Mouse (Mus musculus) liver, embryonic 11.5 days (tissue): ENCODE results near the gene Mccc1. TPM values are rescaled to one million over a fixed set of nuclear protein-coding genes. Genes with fewer than 3 reads are reported as not detected.

ENCODE experiments used
- ATAC-seq: fragments of 200-750 bp; cut with Nextera tagmentation; replicated peaks from 2 replicates; pipeline ENCODE4 v1.8.0; 2017; ENCODE audit warnings: moderate number of reproducible peaks, mild to moderate bottlenecking, moderate TSS enrichment, moderate library complexity; ENCODE audit not compliant: low FRiP score
- DNase-seq: peaks from one replicate; pipeline ENCODE4 v3.0.0-alpha.2; 2017; ENCODE audit warnings: low spot score
- H3K27ac ChIP-seq: fragments of 300-500 bp; sonication (generic); 2 replicates; pipeline ENCODE4 v1.5.1; 2014; ENCODE audit warnings: mild to moderate bottlenecking, low read depth, low read length, control low read depth
- H3K27me3 ChIP-seq: fragments of 300-500 bp; sonication (generic); replicated peaks from 2 replicates; pipeline ENCODE4 v1.6.1; 2014; ENCODE audit warnings: low read length, mixed read lengths; ENCODE audit not compliant: control insufficient read depth, insufficient read depth
- H3K36me3 ChIP-seq: fragments of 300-500 bp; sonication (generic); 2 replicates; pipeline ENCODE4 v1.6.1; 2014; ENCODE audit warnings: mild to moderate bottlenecking, low read length, moderate library complexity, mixed read lengths; ENCODE audit not compliant: control insufficient read depth, insufficient read depth
- H3K4me1 ChIP-seq: fragments of 300-500 bp; sonication (generic); replicated peaks from 2 replicates; pipeline ENCODE4 v1.6.1; 2014; ENCODE audit warnings: low read length, mixed read lengths; ENCODE audit not compliant: control insufficient read depth, insufficient read depth
- H3K4me2 ChIP-seq: fragments of 300-500 bp; sonication (generic); 2 replicates; pipeline ENCODE4 v1.6.1; 2014; ENCODE audit warnings: mild to moderate bottlenecking, control low read depth, moderate library complexity
- H3K4me3 ChIP-seq: fragments of 300-500 bp; sonication (generic); 2 replicates; pipeline ENCODE4 v1.5.1; 2014; ENCODE audit warnings: low read depth, low read length, control low read depth
- H3K9ac ChIP-seq: fragments of 300-500 bp; sonication (generic); 2 replicates; pipeline ENCODE4 v1.6.1; 2014; ENCODE audit warnings: low read depth, low read length, control low read depth
- H3K9me3 ChIP-seq: fragments of 300-500 bp; sonication (generic); 2 replicates; pipeline ENCODE4 v1.6.1; 2016; ENCODE audit warnings: low read length, inconsistent platforms, mixed read lengths; ENCODE audit not compliant: control insufficient read depth
- whole genome bisulfite sequencing: fragments of 180-500 bp; shearing (Covaris S2); extraction: QIAGEN DNeasy Blood & Tissue Kit; methylation state at CpG from one replicate; pipeline ENCODE4 v1.1.7; 2014; 5-methylcytosine and 5-hydroxymethylcytosine counted together
- polyA plus RNA-seq: library from polyadenylated mRNA; unstranded; fragments of >200 nt; fragmentation: Nextera tagmentation; extraction: Ambion mirVana; gene quantifications from 2 replicates; pipeline ENCODE4 v1.2.1, GENCODE M21; 2014

The Mccc1 gene
- polyA plus RNA-seq, 1 experiment from 2014 or later, result 28.3 TPM

DNA sequence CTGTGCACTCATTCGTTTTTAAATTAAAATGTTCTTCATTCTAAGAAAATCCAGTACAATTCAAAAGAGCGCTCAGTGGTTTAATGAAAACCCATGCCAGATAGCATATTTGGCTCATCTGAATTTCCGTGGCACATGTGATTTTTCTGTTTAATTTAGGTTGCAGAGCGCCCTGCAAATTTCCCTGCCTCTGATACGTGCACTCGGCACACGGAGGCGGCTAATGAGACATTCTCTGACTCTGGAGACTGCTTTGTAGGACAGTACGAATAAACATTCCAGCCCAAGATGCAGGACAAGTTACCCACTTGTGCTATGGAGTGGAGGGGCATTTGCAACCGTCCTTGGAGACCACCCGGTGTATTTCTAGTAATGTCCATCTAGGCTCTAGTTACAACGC lies 29.3 kb downstream of the Mccc1 start:
- Histone ChIP-seq H3K27me3 (no peaks in the 10 kb centered on the region), H3K9ac (no peak overlapping the region), H3K27ac (no peak overlapping the region), H3K4me2 (no peak overlapping the region), H3K4me3 (no peak overlapping the region), H3K9me3 (no peaks in the 10 kb centered on the region), H3K36me3 (0 out of 2 replicates have a peak, but pooled peaks cover 3% of the 10 kb centered on the region), H3K4me1 (no peaks in the 10 kb centered on the region)
- 87% methylated on average over 12 of the region's 12 CpGs for WGBS
- DNase-seq (no peak), ATAC-seq (no peak)

DNA sequence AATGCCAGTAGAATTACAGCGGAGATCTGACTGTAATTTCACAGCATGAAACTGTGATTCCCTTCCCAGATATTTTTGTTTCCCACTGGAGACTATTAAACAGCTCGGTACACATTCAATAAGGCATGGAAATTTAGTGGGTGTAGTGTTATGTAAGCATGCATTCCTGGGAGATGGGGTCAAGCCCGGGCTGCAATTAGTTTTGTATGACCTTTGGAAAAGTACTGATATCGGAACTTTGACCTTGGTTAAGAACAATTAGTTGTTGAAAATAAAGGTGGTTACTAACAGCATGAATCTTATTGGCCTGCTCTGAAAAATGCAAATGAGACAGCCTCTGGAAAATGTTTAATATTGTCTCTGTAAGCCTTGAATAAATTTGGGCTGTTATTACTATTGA lies 30.0 kb downstream of the Mccc1 start:
- H3K9me3 ChIP-seq, result no peaks in the 10 kb centered on the region
- no peak overlapping the region for H3K4me3 ChIP-seq
- DNase-seq, result no peak
- 90% methylated on average over 4 of the region's 4 CpGs for WGBS
- no peak overlapping the region for H3K4me2 ChIP-seq
- H3K27me3 ChIP-seq, result no peaks in the 10 kb centered on the region
- H3K9ac ChIP-seq, result no peak overlapping the region
- H3K4me1 ChIP-seq, result no peaks in the 10 kb centered on the region
- no peak for ATAC-seq
- no peak overlapping the region for H3K27ac ChIP-seq
- H3K36me3 ChIP-seq, result 0 out of 2 replicates have a peak, but pooled peaks cover 3% of the 10 kb centered on the region

DNA sequence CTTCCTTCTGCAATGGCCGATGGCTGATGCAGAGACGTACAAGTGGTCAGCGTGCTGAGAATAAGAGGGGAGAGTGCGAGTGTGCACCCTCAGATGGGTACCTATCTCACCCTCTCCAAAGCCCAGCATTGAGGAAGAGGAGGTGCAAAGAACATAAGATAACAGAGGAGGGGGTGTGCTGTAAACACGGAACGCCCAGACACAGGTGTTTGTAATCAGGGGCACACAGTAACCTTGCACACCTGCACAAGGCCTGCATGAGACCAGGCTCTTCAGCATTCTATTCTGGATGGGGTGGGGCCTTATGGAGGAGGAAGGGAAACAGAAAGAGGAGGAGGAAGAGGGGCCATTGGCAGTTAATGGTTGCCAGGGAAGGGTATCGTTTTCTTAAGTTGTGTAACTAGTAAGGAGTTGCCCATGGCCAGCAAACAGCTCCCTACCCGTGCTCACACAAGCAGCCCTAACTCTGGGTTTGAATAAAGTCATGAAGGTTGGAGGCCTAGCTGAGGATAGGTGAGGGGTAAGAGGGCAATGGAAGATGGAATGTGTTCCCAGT lies 33.0 kb downstream of the Mccc1 start:
- Histone ChIP-seq H3K27me3 (no peaks in the 10 kb centered on the region), H3K9ac (no peak overlapping the region), H3K4me2 (no peak overlapping the region), H3K9me3 (no peaks in the 10 kb centered on the region), H3K4me1 (no peaks in the 10 kb centered on the region), H3K36me3 (0 out of 2 replicates have a peak, but pooled peaks cover 4% of the 10 kb centered on the region), H3K4me3 (no peak overlapping the region), H3K27ac (no peak overlapping the region)
- 86% methylated on average over 8 of the region's 8 CpGs for WGBS
- ATAC-seq (no peak), DNase-seq (no peak)

DNA sequence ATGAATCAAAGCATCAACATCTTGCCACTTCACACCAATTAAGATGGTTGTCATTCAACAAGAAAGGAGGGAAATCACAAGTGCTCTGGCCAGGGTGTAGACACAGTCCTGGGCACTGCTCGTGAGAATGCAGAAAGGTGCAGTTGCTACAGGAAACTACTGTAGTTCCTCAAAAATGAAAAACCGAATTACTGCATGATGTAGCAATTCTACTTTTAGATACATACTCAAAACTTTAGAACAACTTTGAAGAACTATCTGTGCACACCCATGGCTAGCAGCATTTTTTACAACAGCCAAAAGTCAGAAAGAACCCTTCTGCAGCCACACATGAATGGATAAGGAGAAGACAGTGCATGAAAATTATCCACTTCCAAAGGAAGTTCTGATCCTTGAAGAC lies 34.0 kb downstream of the Mccc1 start:
- Histone ChIP-seq H3K9me3 (no peaks in the 10 kb centered on the region), H3K27ac (no peak overlapping the region), H3K9ac (no peak overlapping the region), H3K36me3 (0 out of 2 replicates have a peak, but pooled peaks cover 4% of the 10 kb centered on the region), H3K27me3 (no peaks in the 10 kb centered on the region), H3K4me2 (no peak overlapping the region), H3K4me1 (no peaks in the 10 kb centered on the region), H3K4me3 (no peak overlapping the region)
- WGBS, result 48% methylated on average over 2 of the region's 2 CpGs
- no peak for ATAC-seq
- no peak for DNase-seq

DNA sequence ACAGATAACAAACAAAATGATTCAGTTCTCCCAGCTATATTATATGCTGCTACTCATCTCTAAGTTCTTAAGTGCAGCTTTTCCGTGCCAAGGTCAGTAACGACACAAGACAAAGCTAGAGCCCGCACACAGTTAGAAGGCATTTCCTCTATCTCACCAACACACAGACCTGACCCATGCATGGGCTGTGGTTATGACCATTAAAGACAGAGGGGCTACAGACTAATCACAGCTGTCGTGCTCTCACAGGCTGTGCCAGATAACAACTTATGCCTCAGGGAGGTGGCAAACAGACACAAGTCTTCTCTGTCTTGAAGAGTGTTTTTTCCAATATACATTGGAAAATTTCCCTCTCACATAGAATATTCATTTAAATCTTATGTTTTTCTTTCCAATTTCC lies 35.5 kb downstream of the Mccc1 start:
- DNase-seq (no peak), ATAC-seq (peak; percentile 62)
- Histone ChIP-seq H3K4me3 (no peak overlapping the region), H3K9me3 (no peaks in the 10 kb centered on the region), H3K4me1 (no peaks in the 10 kb centered on the region), H3K27ac (no peak overlapping the region), H3K36me3 (0 out of 2 replicates have a peak, but pooled peaks cover 4% of the 10 kb centered on the region), H3K27me3 (no peaks in the 10 kb centered on the region), H3K9ac (no peak overlapping the region), H3K4me2 (no peak overlapping the region)
- WGBS, result 55% methylated on average over 4 of the region's 4 CpGs

DNA sequence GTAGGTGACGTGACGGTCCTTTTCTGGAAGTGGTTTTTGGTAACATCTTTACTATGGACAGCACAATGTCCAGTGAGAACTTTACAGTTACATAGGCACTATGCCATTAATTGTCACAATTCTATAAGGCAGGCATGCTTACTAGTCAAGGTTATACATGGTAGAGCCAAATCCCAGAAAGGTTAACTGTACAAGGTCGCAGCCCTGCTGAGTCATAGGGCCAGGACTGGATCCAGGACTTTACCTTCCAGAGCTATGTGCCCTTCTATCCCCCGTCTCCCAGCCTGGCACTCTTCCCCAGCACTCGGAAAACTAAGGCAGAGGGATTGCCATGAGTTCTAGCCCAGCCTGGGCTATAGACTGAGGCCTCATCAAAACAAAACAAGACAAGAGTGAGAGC lies 36.6 kb downstream of the Mccc1 start:
- no peak overlapping the region for H3K4me2 ChIP-seq
- no peaks in the 10 kb centered on the region for H3K9me3 ChIP-seq
- H3K4me1 ChIP-seq, result no peaks in the 10 kb centered on the region
- no peaks in the 10 kb centered on the region for H3K27me3 ChIP-seq
- H3K27ac ChIP-seq, result no peak overlapping the region
- no peak overlapping the region for H3K4me3 ChIP-seq
- H3K36me3 ChIP-seq, result 0 out of 2 replicates have a peak, but pooled peaks cover 4% of the 10 kb centered on the region
- WGBS, result 87% methylated on average over 5 of the region's 5 CpGs
- no peak for ATAC-seq
- DNase-seq, result no peak
- H3K9ac ChIP-seq, result no peak overlapping the region

DNA sequence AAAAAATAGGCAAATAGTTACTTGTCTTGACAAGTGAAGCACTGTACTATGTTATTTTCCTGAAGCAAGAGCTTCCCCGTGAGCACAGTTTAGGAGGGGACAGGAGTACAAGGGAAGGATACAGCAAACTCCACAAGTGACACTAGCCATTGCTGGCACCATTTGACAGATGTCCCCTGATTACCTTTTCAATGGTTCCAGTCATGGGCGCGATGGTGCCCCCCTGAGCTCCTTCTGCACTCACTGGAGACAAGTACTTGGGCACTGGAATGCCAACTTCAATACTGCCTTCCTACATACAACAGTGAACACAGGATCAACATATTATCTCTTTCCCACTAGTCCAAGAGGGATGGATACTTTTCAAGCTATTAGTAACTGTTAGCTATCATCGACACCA lies 37.1 kb downstream of the Mccc1 start:
- Histone ChIP-seq H3K4me1 (no peaks in the 10 kb centered on the region), H3K27ac (no peak overlapping the region), H3K4me2 (no peak overlapping the region), H3K27me3 (no peaks in the 10 kb centered on the region), H3K9ac (no peak overlapping the region), H3K4me3 (no peak overlapping the region), H3K9me3 (no peaks in the 10 kb centered on the region), H3K36me3 (0 out of 2 replicates have a peak, but pooled peaks cover 4% of the 10 kb centered on the region)
- 86% methylated on average over 4 of the region's 4 CpGs for WGBS
- no peak for ATAC-seq
- DNase-seq, result no peak

DNA sequence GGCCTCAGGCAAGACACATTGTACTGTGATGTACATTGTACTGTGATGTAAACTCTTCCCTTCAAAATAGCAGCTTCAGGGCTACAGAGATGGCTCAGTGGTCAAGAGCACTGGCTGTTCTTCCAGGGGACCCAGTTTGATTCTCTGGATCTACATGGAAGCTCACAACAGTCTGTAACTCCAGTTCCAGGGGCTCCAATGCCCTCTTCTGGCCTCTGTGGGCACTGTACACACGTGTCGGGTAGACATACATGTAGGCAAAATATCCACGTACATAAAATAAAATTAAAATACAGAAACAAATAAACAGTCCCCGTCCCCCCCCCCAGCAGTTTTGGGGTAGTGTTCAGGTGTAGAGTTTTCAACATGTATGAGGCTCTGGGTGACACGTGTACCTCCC lies 37.5 kb downstream of the Mccc1 start:
- Histone ChIP-seq H3K4me1 (no peaks in the 10 kb centered on the region), H3K9ac (no peak overlapping the region), H3K36me3 (0 out of 2 replicates have a peak, but pooled peaks cover 4% of the 10 kb centered on the region), H3K9me3 (no peaks in the 10 kb centered on the region), H3K4me2 (no peak overlapping the region), H3K27me3 (no peaks in the 10 kb centered on the region), H3K27ac (no peak overlapping the region), H3K4me3 (no peak overlapping the region)
- WGBS, result 86% methylated on average over 5 of the region's 5 CpGs
- DNase-seq (no peak), ATAC-seq (no peak)

DNA sequence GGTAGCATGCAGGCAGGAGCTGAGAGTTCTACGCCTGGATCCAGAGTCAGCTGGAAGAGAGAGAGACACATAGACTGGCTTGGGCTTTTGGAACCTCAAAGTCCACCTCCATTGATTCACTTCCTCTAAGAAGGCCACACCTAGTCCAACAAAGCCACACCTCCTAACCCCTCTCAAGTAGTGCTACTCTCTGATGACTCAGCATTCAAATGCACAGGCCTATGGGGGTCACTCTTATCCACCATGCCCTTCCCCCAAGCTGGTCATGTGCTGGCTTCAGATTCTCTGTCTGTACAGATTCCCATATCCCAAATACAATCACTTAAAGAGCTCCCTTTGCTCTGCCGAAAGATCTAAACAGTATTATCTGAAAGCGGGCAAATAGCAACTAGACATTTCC lies 43.2 kb downstream of the Mccc1 start:
- 90% methylated on average over 3 of the region's 3 CpGs for WGBS

More for the DNA sequence above, 43.2 kb downstream of the Mccc1 start:
- no peaks in the 10 kb centered on the region for H3K9me3 ChIP-seq
- no peaks in the 10 kb centered on the region for H3K36me3 ChIP-seq
- H3K4me3 ChIP-seq, result no peak overlapping the region
- no peak for DNase-seq
- no peaks in the 10 kb centered on the region for H3K4me1 ChIP-seq
- H3K4me2 ChIP-seq, result no peak overlapping the region
- no peak overlapping the region for H3K27ac ChIP-seq
- no peak for ATAC-seq
- no peak overlapping the region for H3K9ac ChIP-seq
- no peaks in the 10 kb centered on the region for H3K27me3 ChIP-seq
